Mouse (Mus musculus) CD8-positive naive resting alpha-beta T cell, adult 2 months (primary cell): ENCODE measurements at regions not wholly inside any gene's neighbourhood (a gene's known extent, or its start where the extent isn't known, plus 50 kb on each side); places are given as distances from the start of the nearest gene placed in this dataset.

Experiments used
- DNase-seq, 2 experiments: peaks; one replicate each; pipeline ENCODE4 v3.0.0; 2022; ENCODE audit warnings: low read depth in 2 of 2, low spot score in 2 of 2

DNA sequence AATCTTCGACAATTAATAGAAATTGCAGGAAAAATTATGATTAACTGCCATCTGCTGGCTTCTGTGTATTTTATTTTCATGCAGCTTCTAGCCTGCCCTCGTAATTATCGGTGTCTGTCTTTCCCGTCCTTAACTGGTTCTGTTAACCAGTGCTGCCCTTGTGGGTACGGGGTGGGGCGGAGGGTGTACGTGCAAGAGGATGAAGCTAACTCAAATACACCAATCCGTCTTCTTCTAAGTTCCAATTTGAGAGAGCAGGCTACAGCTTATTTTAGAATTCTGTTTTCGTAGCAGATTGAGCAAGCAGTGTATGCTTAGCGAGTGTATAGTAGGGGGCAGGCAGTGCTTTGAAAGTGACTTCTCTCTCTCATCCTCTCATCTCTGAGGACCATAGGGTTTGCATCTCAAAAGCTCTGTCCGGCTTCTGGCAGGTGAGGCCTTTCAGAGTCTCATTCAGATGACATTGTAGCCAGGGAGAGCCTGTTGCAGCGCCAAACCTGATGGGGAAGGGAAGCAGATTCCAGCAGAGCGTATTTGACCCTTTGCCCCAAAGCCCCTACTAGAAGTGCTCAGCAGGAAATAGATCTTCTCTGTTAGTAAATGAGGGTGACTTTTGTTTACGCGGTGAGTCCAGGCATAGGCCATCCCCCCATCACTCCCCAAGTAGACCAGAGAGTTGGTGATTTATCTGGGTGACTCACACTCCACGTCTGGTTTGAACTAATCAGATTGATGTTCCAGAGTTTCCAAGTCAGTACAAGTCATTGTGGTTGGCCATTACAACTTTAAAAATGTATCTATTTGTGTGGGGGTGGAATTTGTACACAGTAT, 53.3 kb upstream of the Ptgfrn start:
- no peak for DNase-seq

DNA sequence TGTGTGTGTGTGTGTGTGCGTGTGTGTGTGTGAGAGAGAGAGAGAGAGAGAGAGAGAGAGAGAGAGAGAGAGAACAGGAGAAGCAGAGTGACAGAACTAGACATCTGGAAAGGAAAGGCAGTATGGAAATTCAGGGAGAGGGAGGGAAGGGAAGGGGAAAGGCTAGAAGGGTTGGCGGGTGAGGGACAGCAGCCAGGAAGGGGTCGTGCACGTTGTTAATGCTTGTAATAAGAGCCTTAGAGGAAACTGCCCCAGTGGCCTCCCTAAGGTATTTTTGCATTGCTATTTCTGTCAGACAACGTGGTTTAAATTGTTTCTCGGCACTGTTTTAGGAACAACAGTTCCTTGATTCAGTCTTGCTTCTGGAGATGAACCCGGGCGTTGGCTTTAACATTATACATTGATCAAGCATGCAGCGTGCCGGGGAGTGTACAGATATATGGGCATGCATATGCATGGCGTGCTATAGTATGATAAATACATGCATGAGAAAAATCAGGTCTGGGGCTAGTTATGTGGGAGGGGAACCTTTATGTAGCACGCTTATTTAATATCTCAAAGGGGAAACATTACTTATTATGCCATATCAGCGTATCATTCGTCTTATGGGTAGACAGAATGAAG, 52.6 kb upstream of the Ptgfrn start:
- no peak for DNase-seq

DNA sequence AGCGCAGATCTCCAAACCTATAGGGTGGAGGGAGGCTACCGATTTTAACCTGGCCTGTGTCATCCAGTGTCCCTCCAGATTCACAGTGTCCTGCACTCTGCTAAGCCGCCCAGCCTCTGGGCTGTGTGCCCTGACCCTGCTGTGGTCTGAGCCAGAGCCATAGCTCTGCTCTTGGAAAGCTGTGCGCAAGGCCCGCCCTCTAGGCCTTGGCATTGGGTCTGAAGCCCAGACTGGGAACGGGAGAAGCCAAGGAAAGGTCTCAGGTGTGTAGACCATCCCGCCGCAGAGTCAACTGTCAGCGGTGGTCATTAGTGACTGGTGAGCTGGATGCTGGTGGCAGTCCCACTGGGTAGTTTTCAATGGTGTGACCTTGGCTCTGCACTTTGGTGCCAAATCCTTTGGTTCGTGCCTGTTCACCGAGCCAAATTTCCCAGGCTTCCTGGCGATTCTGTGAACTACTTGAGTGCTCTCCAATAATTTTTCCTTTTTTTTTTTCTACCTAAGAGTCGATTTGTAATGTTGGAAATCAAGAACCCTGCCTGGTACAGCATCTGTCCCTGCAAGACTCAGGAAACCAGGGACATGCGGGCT, 52.0 kb upstream of the Ptgfrn start:
- DNase-seq = no peak

DNA sequence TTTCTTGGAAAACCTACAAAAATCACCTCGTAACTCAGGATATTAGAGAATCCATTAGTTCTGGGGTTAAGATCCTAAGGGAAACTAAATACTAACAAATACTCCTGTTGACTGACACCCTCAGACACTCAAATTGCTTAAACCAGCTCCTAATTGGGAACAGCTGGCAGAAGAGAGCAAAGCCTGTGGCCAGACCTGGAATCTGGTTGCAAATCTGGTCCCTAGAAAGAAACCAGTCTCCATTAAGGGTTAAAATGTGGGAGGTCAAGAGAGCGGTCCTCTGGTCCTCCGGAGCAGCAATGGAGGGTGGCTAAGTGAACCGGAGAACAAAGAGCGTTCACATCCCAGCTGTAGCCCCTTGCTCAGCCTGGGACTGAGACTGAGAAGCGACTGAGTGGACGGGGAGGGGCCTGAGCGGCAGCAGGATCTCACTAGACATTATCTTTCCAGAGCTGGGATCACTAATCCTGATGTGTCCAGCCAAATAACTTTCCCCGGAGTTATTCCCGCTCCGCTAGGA, 51.4 kb upstream of the Ptgfrn start:
- no peak for DNase-seq
